Mouse (Mus musculus) layer of hippocampus, adult 18-20 months (tissue): ENCODE measurements around the gene Ampd3. TPM values are rescaled to one million over a fixed set of nuclear protein-coding genes. Genes with fewer than 3 reads are reported as not detected.

Experiments
- DNase-seq, 2 experiments: peaks; one replicate each; pipeline ENCODE4 v3.0.0; 2022; ENCODE audit warnings: low spot score in 2 of 2
- microRNA-seq, 2 experiments: library from miRNA; unstranded; fragments of <30 nt; microRNA quantifications; one replicate each; pipeline ENCODE4 v1.2.0; 2021
- total RNA-seq, 2 experiments: library from RNA; stranded (reverse); gene quantifications; 2 replicates each; pipeline ENCODE4 v1.2.3; 2021

Gene Ampd3
- total RNA-seq, 2 experiments from 2014 or later = 23.8 to 24.5 TPM

- no peak for DNase-seq
These were observed 66.0 kb downstream of the Ampd3 start for GRCm38 (mm10) chr7:110834018-110834417.

- no peak for DNase-seq
These were observed 66.5 kb downstream of the Ampd3 start for GRCm38 (mm10) chr7:110834522-110834921.

GRCm38 (mm10) chr7:110840332-110840731 is 72.3 kb downstream of the Ampd3 start:
- DNase-seq = no peak

GRCm38 (mm10) chr7:110843916-110844874 is 76.2 kb downstream of the Ampd3 start, which contains the start of gene Rnf141:
TSS of gene Rnf141 (minus strand) at chr7:110844457.
- DNase-seq = peak; percentile 90 to 97

- DNase-seq = no peak
These were observed 79.3 kb downstream of the Ampd3 start for GRCm38 (mm10) chr7:110847321-110847720.

GRCm38 (mm10) chr7:110848371-110848770 is 80.4 kb downstream of the Ampd3 start:
- DNase-seq = no peak

GRCm38 (mm10) chr7:110851541-110852203 is 83.7 kb downstream of the Ampd3 start:
- DNase-seq = no peak

- DNase-seq = no peak
These were observed 85.6 kb downstream of the Ampd3 start for GRCm38 (mm10) chr7:110853611-110854010.

GRCm38 (mm10) chr7:110854519-110854918 is 86.5 kb downstream of the Ampd3 start:
- peak; percentile 11 to 72 for DNase-seq

- DNase-seq = peak in 1 of 2 experiments; percentile 52
These were observed 87.0 kb downstream of the Ampd3 start for GRCm38 (mm10) chr7:110854927-110855546.

GRCm38 (mm10) chr7:110855604-110856003 is 87.6 kb downstream of the Ampd3 start:
- no peak for DNase-seq

- no peak for DNase-seq
These were observed 92.1 kb downstream of the Ampd3 start for GRCm38 (mm10) chr7:110860129-110860528.

Small RNAs within 50 kb of the gene (microRNA-seq; reads per million reads assigned to microRNA genes)
- 0 reads per million in 2 experiments for gene Gm47282

Other genes starting within 250 kb of the Ampd3 start
- 10 to 100 TPM; 67.6 to 69.0 TPM for gene Sbf2, start 153.3 kb upstream of the Ampd3 start, total RNA-seq
- gene Adm, start 140.5 kb upstream of the Ampd3 start, total RNA-seq = 1 to 10 TPM; 1.5 to 1.6 TPM
- gene Rnf141, start 76.3 kb downstream of the Ampd3 start, total RNA-seq = 10 to 100 TPM; 79.8 to 82.2 TPM
- gene Lyve1, start 95.0 kb downstream of the Ampd3 start, total RNA-seq = 1 to 10 TPM; 1.3 to 1.9 TPM
- gene Mrvi1, start 214.3 kb downstream of the Ampd3 start, total RNA-seq = 1 to 10 TPM; 1.1 to 1.7 TPM